Mouse (Mus musculus) kidney, embryonic 14.5 days (tissue): ENCODE data around the gene Filip1. TPM values are rescaled to one million over a fixed set of nuclear protein-coding genes. Genes with fewer than 3 reads are reported as not detected.

ENCODE experiments used
- ATAC-seq: fragments of 200-750 bp; cut with Nextera tagmentation; 2 replicates; pipeline ENCODE4 v1.8.0; 2017; ENCODE audit warnings: moderate number of reproducible peaks, mild to moderate bottlenecking, moderate TSS enrichment, moderate library complexity; ENCODE audit not compliant: low FRiP score, low TSS enrichment
- H3K27ac ChIP-seq: fragments of 300-500 bp; sonication (generic); 2 replicates; pipeline ENCODE4 v1.5.1; 2014; ENCODE audit warnings: low read depth, mild to moderate bottlenecking, low read length, moderate library complexity, mixed read lengths
- H3K27me3 ChIP-seq: fragments of 300-500 bp; sonication (generic); 2 replicates; pipeline ENCODE4 v1.6.1; 2014; ENCODE audit warnings: mild to moderate bottlenecking, low read length; ENCODE audit not compliant: control insufficient read depth, insufficient read depth
- H3K36me3 ChIP-seq: fragments of 300-500 bp; sonication (generic); 2 replicates; pipeline ENCODE4 v1.6.1; 2014; ENCODE audit warnings: low read length, mixed read lengths; ENCODE audit not compliant: control insufficient read depth, insufficient read depth
- H3K4me1 ChIP-seq: fragments of 300-500 bp; sonication (generic); 2 replicates; pipeline ENCODE4 v1.6.1; 2014; ENCODE audit warnings: low read length, mixed read lengths; ENCODE audit not compliant: control insufficient read depth, insufficient read depth
- H3K4me2 ChIP-seq: fragments of 300-500 bp; sonication (generic); replicated peaks from 2 replicates; pipeline ENCODE4 v1.6.1; 2014; ENCODE audit warnings: low read depth, mild to moderate bottlenecking, low read length
- H3K4me3 ChIP-seq: fragments of 300-500 bp; sonication (generic); 2 replicates; pipeline ENCODE4 v1.5.1; 2014; ENCODE audit warnings: mild to moderate bottlenecking, low read length
- H3K9ac ChIP-seq: fragments of 300-500 bp; sonication (generic); 2 replicates; pipeline ENCODE4 v1.6.1; 2014; ENCODE audit warnings: low read depth, mild to moderate bottlenecking, low read length, moderate library complexity
- H3K9me3 ChIP-seq: fragments of 300-500 bp; sonication (generic); 2 replicates; pipeline ENCODE4 v1.6.1; 2016; ENCODE audit warnings: low read length; ENCODE audit not compliant: control insufficient read depth
- WGBS: fragments of 180-500 bp; shearing (Covaris S2); extraction: QIAGEN DNeasy Blood & Tissue Kit; methylation state at CpG from one replicate; pipeline ENCODE4 v1.1.7; 2014; 5-methylcytosine and 5-hydroxymethylcytosine counted together
- polyA plus RNA-seq: library from polyadenylated mRNA; unstranded; fragments of >200 nt; fragmentation: Nextera tagmentation; extraction: Ambion mirVana; gene quantifications from 2 replicates; pipeline ENCODE4 v1.2.1, GENCODE M21; 2014

Gene Filip1
- polyA plus RNA-seq, 1 experiment from 2014 or later = 4.5 TPM

- Histone ChIP-seq H3K4me1 (no peaks in the 10 kb centered on the region), H3K9ac (no peak overlapping the region), H3K9me3 (no peaks in the 10 kb centered on the region), H3K4me3 (no peak overlapping the region), H3K36me3 (no peaks in the 10 kb centered on the region), H3K4me2 (no peak overlapping the region), H3K27ac (no peak overlapping the region), H3K27me3 (no peaks in the 10 kb centered on the region)
- ATAC-seq = no peak
- 87% methylated on average over 10 of the region's 10 CpGs for WGBS
Measured at GRCm38 (mm10) chr9:79805426-79805825, 207.2 kb downstream of the Filip1 start.

- Histone ChIP-seq H3K9ac (no peak overlapping the region), H3K4me1 (0 out of 2 replicates have a peak, but pooled peaks cover 5% of the 10 kb centered on the region), H3K4me3 (no peak overlapping the region), H3K4me2 (no peak overlapping the region), H3K36me3 (no peaks in the 10 kb centered on the region), H3K27ac (no peak overlapping the region), H3K27me3 (no peaks in the 10 kb centered on the region), H3K9me3 (no peaks in the 10 kb centered on the region)
- 72% methylated on average over 7 of the region's 7 CpGs for WGBS
- ATAC-seq = no peak
Measured at GRCm38 (mm10) chr9:79796461-79797135, 216.1 kb downstream of the Filip1 start.

GRCm38 (mm10) chr9:79795076-79795475, 217.6 kb downstream of the Filip1 start:
- no peak overlapping the region for H3K9ac ChIP-seq
- WGBS = 70% methylated on average over 1 of the region's 1 CpGs
- no peak overlapping the region for H3K4me2 ChIP-seq
- no peaks in the 10 kb centered on the region for H3K27me3 ChIP-seq
- ATAC-seq = no peak
- H3K27ac ChIP-seq = no peak overlapping the region
- no peak overlapping the region for H3K4me3 ChIP-seq
- H3K4me1 ChIP-seq = 0 out of 2 replicates have a peak, but pooled peaks cover 5% of the 10 kb centered on the region
- no peaks in the 10 kb centered on the region for H3K9me3 ChIP-seq
- no peaks in the 10 kb centered on the region for H3K36me3 ChIP-seq

GRCm38 (mm10) chr9:79792841-79793835, 219.5 kb downstream of the Filip1 start, which contains the start of gene Tmem30a:
Gene Tmem30a (minus strand): TSS chr9:79793507.
- Histone ChIP-seq H3K27ac (peak within 1 kb of the TSS; percentile 61), H3K27me3 (no peaks in the 10 kb centered on the region), H3K4me2 (peak within 1 kb of the TSS; percentile 71), H3K9ac (peak within 1 kb of the TSS; percentile 89), H3K4me3 (peak within 1 kb of the TSS; percentile 95), H3K9me3 (no peaks in the 10 kb centered on the region), H3K4me1 (0 out of 2 replicates have a peak, but pooled peaks cover 5% of the 10 kb centered on the region), H3K36me3 (no peaks in the 10 kb centered on the region)
- ATAC-seq = peak; percentile 99
- WGBS = under 1% methylated on average over 84 of the region's 91 CpGs

GRCm38 (mm10) chr9:79785794-79786085, 226.9 kb downstream of the Filip1 start:
- H3K27me3 ChIP-seq = no peaks in the 10 kb centered on the region
- no peak overlapping the region for H3K4me3 ChIP-seq
- WGBS = 83% methylated on average over 2 of the region's 2 CpGs
- H3K27ac ChIP-seq = no peak overlapping the region
- no peak overlapping the region for H3K9ac ChIP-seq
- no peak for ATAC-seq
- H3K9me3 ChIP-seq = no peaks in the 10 kb centered on the region
- 0 out of 2 replicates have a peak, but pooled peaks cover 2% of the 10 kb centered on the region for H3K4me1 ChIP-seq
- no peak overlapping the region for H3K4me2 ChIP-seq
- H3K36me3 ChIP-seq = no peaks in the 10 kb centered on the region

GRCm38 (mm10) chr9:79784934-79785793, 227.5 kb downstream of the Filip1 start:
- 0 out of 2 replicates have a peak, but pooled peaks cover 2% of the 10 kb centered on the region for H3K4me1 ChIP-seq
- 84% methylated on average over 2 of the region's 2 CpGs for WGBS
- H3K27ac ChIP-seq = no peak overlapping the region
- no peak overlapping the region for H3K4me2 ChIP-seq
- ATAC-seq = no peak
- no peak overlapping the region for H3K4me3 ChIP-seq
- H3K27me3 ChIP-seq = no peaks in the 10 kb centered on the region
- H3K9me3 ChIP-seq = no peaks in the 10 kb centered on the region
- no peak overlapping the region for H3K9ac ChIP-seq
- H3K36me3 ChIP-seq = no peaks in the 10 kb centered on the region

- no peak overlapping the region for H3K27ac ChIP-seq
- H3K4me2 ChIP-seq = no peak overlapping the region
Measured at GRCm38 (mm10) chr9:79784439-79784838, 228.2 kb downstream of the Filip1 start.

GRCm38 (mm10) chr9:79779354-79779753, 233.3 kb downstream of the Filip1 start:
- H3K27ac ChIP-seq = no peak overlapping the region
- no peaks in the 10 kb centered on the region for H3K4me1 ChIP-seq
- no peak overlapping the region for H3K4me2 ChIP-seq
- H3K4me3 ChIP-seq = no peak overlapping the region
- WGBS = 79% methylated on average over 2 of the region's 2 CpGs
- no peak for ATAC-seq
- H3K36me3 ChIP-seq = peaks cover 14% of the 10 kb centered on the region; the same call in 1 of the 2 replicates
- no peak overlapping the region for H3K9ac ChIP-seq
- H3K27me3 ChIP-seq = no peaks in the 10 kb centered on the region
- H3K9me3 ChIP-seq = no peaks in the 10 kb centered on the region

More at GRCm38 (mm10) chr9:79784439-79784838, 228.2 kb downstream of the Filip1 start:
- no peaks in the 10 kb centered on the region for H3K36me3 ChIP-seq
- no peaks in the 10 kb centered on the region for H3K9me3 ChIP-seq
- H3K27me3 ChIP-seq = no peaks in the 10 kb centered on the region
- ATAC-seq = no peak
- H3K4me3 ChIP-seq = no peak overlapping the region
- 0 out of 2 replicates have a peak, but pooled peaks cover 2% of the 10 kb centered on the region for H3K4me1 ChIP-seq
- 52% methylated on average over 3 of the region's 3 CpGs for WGBS
- no peak overlapping the region for H3K9ac ChIP-seq
